In genomic region chr1:190107587-190107986, GRCm38 (mm10) we compare ENCODE assay signal across 25 mouse cellular contexts.
"Had no signal": no experiment of that assay in that cellular context is flagged by ENCODE, and none has a peak within 500 bp of the region (broad histone marks: within the 10 kb centered on the region; RNA-seq: fewer than 3 reads in every experiment).

No protein-coding gene starts in this region.

- H3K4me1 ChIP-seq: hindbrain, embryonic 12.5 days; intestine, embryonic 15.5 days; limb, embryonic 13.5 days; limb, embryonic 15.5 days; liver, embryonic 15.5 days had no signal

- H3K4me3 ChIP-seq: gastrocnemius, adult 2 months; heart, embryonic 10.5 days; heart, embryonic 12.5 days; hindbrain, embryonic 10.5 days; hindbrain, embryonic 12.5 days; intestine, embryonic 15.5 days; layer of hippocampus, adult 2 months; left cerebral cortex, adult 2 months; limb, embryonic 13.5 days; limb, embryonic 15.5 days; liver, embryonic 15.5 days had no signal

- DNase-seq: gastrocnemius, adult 2 months; gastrocnemius, postnatal 10 days; gastrocnemius, postnatal 25 days; heart, adult 18-20 months; heart, postnatal 10 days; heart, postnatal 4 days; kidney, adult 18-20 months; kidney, adult 8-10 months; kidney, postnatal 10 days; kidney, postnatal 25 days; kidney, postnatal 4 days; left cerebral cortex, postnatal 4 days had no signal

- H3K27ac ChIP-seq: gastrocnemius, adult 2 months; hindbrain, embryonic 10.5 days; hindbrain, embryonic 12.5 days; hindbrain, embryonic 14.5 days; layer of hippocampus, adult 2 months; left cerebral cortex, adult 2 months; limb, embryonic 13.5 days; limb, embryonic 15.5 days had no signal

- H3K36me3 ChIP-seq: heart, embryonic 10.5 days; heart, embryonic 12.5 days; hindbrain, embryonic 10.5 days; hindbrain, embryonic 12.5 days; intestine, embryonic 15.5 days; limb, embryonic 13.5 days; limb, embryonic 15.5 days; liver, embryonic 15.5 days had no signal

- H3K27me3 ChIP-seq: heart, embryonic 12.5 days; hindbrain, embryonic 12.5 days; intestine, embryonic 15.5 days; limb, embryonic 13.5 days; limb, embryonic 15.5 days; liver, embryonic 15.5 days had no signal

- H3K9me3 ChIP-seq: limb, embryonic 15.5 days; liver, embryonic 15.5 days had no signal

- ATAC-seq: hindbrain, embryonic 16.5 days; inflammation-experienced regulatory T-cells, adult 6 months had no signal

- H3K9ac ChIP-seq: heart, embryonic 12.5 days; hindbrain, embryonic 12.5 days; hindbrain, embryonic 14.5 days; intestine, embryonic 15.5 days; limb, embryonic 13.5 days; limb, embryonic 15.5 days; liver, embryonic 15.5 days had no signal

- H3K4me2 ChIP-seq: heart, embryonic 12.5 days; hindbrain, embryonic 12.5 days; hindbrain, embryonic 14.5 days; limb, embryonic 13.5 days; limb, embryonic 15.5 days; liver, embryonic 15.5 days had no signal
